ENCODE assay signal across 24 mouse cellular contexts in genomic region chr4:5585205-5585604, GRCm38 (mm10).
DNase-seq lines count a peak whose midpoint lies in the region; ATAC-seq and TF ChIP-seq lines count a peak whose summit lies in the region.
"Had no signal": no experiment of that assay in that cellular context is flagged by ENCODE, and none has a peak within 500 bp of the region (broad histone marks: within the 10 kb centered on the region; RNA-seq: fewer than 3 reads in every experiment).

No protein-coding gene starts in this region.

- H3K27me3 ChIP-seq in embryonic facial prominence, embryonic 11.5 days (ENCODE audit: control insufficient read depth, insufficient read depth, low read length), result no peaks in the 10 kb centered on the region
- H3K27me3 ChIP-seq in embryonic facial prominence, embryonic 10.5 days (replicated peaks; ENCODE audit: low read depth, poor library complexity, severe bottlenecking), result no peaks in the 10 kb centered on the region
- no peaks in the 10 kb centered on the region for H3K27me3 ChIP-seq in embryonic facial prominence, embryonic 14.5 days (replicated peaks; ENCODE audit: control insufficient read depth, insufficient read depth, low read length)
- H3K27me3 ChIP-seq in forebrain, postnatal 0 days (ENCODE audit: insufficient read depth, low read length), result no peaks in the 10 kb centered on the region
- H3K27me3 ChIP-seq: CH12.LX; embryonic facial prominence, embryonic 12.5 days; embryonic facial prominence, embryonic 15.5 days; forebrain, embryonic 13.5 days; forebrain, embryonic 15.5 days; Patski had no signal

- ATAC-seq in embryonic facial prominence, embryonic 11.5 days (replicated peaks; ENCODE audit: insufficient number of reproducible peaks, low FRiP score, low TSS enrichment, low read depth), result no peak
- no peak for ATAC-seq in embryonic facial prominence, embryonic 14.5 days (ENCODE audit: low read depth)
- ATAC-seq in forebrain, postnatal 0 days, result no peak
- ATAC-seq: activated CD4-positive, CD25-positive, alpha-beta regulatory T cell, adult 4 months; CD4-positive, CD25-positive, alpha-beta regulatory T cell, adult 4 months; forebrain, embryonic 13.5 days; forebrain, embryonic 15.5 days had no signal

- no peaks in the 10 kb centered on the region for H3K36me3 ChIP-seq in embryonic facial prominence, embryonic 11.5 days (replicated peaks; ENCODE audit: control insufficient read depth, insufficient read depth, low read depth, low read length)
- H3K36me3 ChIP-seq in embryonic facial prominence, embryonic 10.5 days (replicated peaks), result no peaks in the 10 kb centered on the region
- H3K36me3 ChIP-seq in embryonic facial prominence, embryonic 14.5 days (ENCODE audit: control insufficient read depth, insufficient read depth, low read length), result no peaks in the 10 kb centered on the region
- H3K36me3 ChIP-seq in forebrain, postnatal 0 days (ENCODE audit: insufficient read depth), result no peaks in the 10 kb centered on the region
- H3K36me3 ChIP-seq: embryonic facial prominence, embryonic 12.5 days; embryonic facial prominence, embryonic 15.5 days; forebrain, embryonic 15.5 days; G1E had no signal

- no peak overlapping the region for H3K4me3 ChIP-seq in embryonic facial prominence, embryonic 11.5 days (ENCODE audit: low read depth, low read length)
- no peak overlapping the region for H3K4me3 ChIP-seq in embryonic facial prominence, embryonic 10.5 days
- H3K4me3 ChIP-seq in embryonic facial prominence, embryonic 14.5 days (ENCODE audit: low read depth, low read length), result no peak overlapping the region
- no peak overlapping the region for H3K4me3 ChIP-seq in forebrain, postnatal 0 days (ENCODE audit: low read depth, low read length)
- H3K4me3 ChIP-seq: embryonic facial prominence, embryonic 12.5 days; embryonic facial prominence, embryonic 15.5 days; forebrain, embryonic 13.5 days; forebrain, embryonic 15.5 days had no signal

- H3K9me3 ChIP-seq in embryonic facial prominence, embryonic 11.5 days (replicated peaks; ENCODE audit: control insufficient read depth, low read length), result no peaks in the 10 kb centered on the region
- no peaks in the 10 kb centered on the region for H3K9me3 ChIP-seq in embryonic facial prominence, embryonic 10.5 days
- no peaks in the 10 kb centered on the region for H3K9me3 ChIP-seq in embryonic facial prominence, embryonic 14.5 days (ENCODE audit: control insufficient read depth, low read length)
- no peaks in the 10 kb centered on the region for H3K9me3 ChIP-seq in forebrain, postnatal 0 days (ENCODE audit: low read length)
- H3K9me3 ChIP-seq: embryonic facial prominence, embryonic 12.5 days; embryonic facial prominence, embryonic 15.5 days; forebrain, embryonic 13.5 days; forebrain, embryonic 15.5 days; G1E had no signal

- H3K4me1 ChIP-seq in embryonic facial prominence, embryonic 11.5 days (ENCODE audit: control insufficient read depth, insufficient read depth, low read length), result no peaks in the 10 kb centered on the region
- peaks cover 7% of the 10 kb centered on the region for H3K4me1 ChIP-seq in embryonic facial prominence, embryonic 10.5 days
- peaks cover 3% of the 10 kb centered on the region; the same call in 1 of the 2 replicates for H3K4me1 ChIP-seq in embryonic facial prominence, embryonic 14.5 days (ENCODE audit: control insufficient read depth, insufficient read depth, low read length)
- H3K4me1 ChIP-seq in forebrain, postnatal 0 days (ENCODE audit: insufficient read depth), result no peaks in the 10 kb centered on the region
- H3K4me1 ChIP-seq: forebrain, embryonic 13.5 days; forebrain, embryonic 15.5 days had no signal

- DNase-seq in embryonic facial prominence, embryonic 11.5 days (ENCODE audit: low spot score), result peak; percentile 17
- no peak for DNase-seq in embryonic facial prominence, embryonic 10.5 days (ENCODE audit: low spot score)
- DNase-seq in embryonic facial prominence, embryonic 14.5 days (ENCODE audit: low spot score), result peak; percentile 40
- DNase-seq in forelimb bud, embryonic 11.5 days (ENCODE audit: low read depth, low spot score), result peak; percentile 27
- DNase-seq in forebrain, postnatal 0 days, result no peak
- DNase-seq in spleen, postnatal 14 days (ENCODE audit: low spot score in 2 of 2), result no peak
- DNase-seq: adrenal gland, adult 8-10 months; adrenal gland, postnatal 14 days; adrenal gland, postnatal 36 days; B cell, adult 2 months; cerebellum, adult 11-12 months; cerebellum, adult 2 months; cerebellum, adult 9-10 months; cerebellum, postnatal 10 days; cerebellum, postnatal 25 days had no signal

- WGBS in embryonic facial prominence, embryonic 11.5 days, result 61% methylated on average over 4 of the region's 4 CpGs
- WGBS in embryonic facial prominence, embryonic 10.5 days, result 70% methylated on average over 4 of the region's 4 CpGs
- 50% methylated on average over 4 of the region's 4 CpGs for WGBS in embryonic facial prominence, embryonic 14.5 days
- 88% methylated on average over 4 of the region's 4 CpGs for WGBS in forebrain, postnatal 0 days

- H3K4me2 ChIP-seq in embryonic facial prominence, embryonic 11.5 days (ENCODE audit: low read depth, low read length), result no peak overlapping the region
- H3K4me2 ChIP-seq in embryonic facial prominence, embryonic 14.5 days (ENCODE audit: low read depth, low read length), result no peak overlapping the region
- no peak overlapping the region for H3K4me2 ChIP-seq in forebrain, postnatal 0 days (ENCODE audit: low read depth)
- H3K4me2 ChIP-seq: embryonic facial prominence, embryonic 12.5 days; embryonic facial prominence, embryonic 15.5 days; forebrain, embryonic 13.5 days; forebrain, embryonic 15.5 days had no signal

- no peak overlapping the region for H3K27ac ChIP-seq in embryonic facial prominence, embryonic 11.5 days (replicated peaks; ENCODE audit: low read depth, low read length)
- no peak overlapping the region for H3K27ac ChIP-seq in embryonic facial prominence, embryonic 10.5 days (replicated peaks)
- no peak overlapping the region for H3K27ac ChIP-seq in embryonic facial prominence, embryonic 14.5 days (replicated peaks; ENCODE audit: low read depth, low read length)
- no peak overlapping the region for H3K27ac ChIP-seq in forebrain, postnatal 0 days (ENCODE audit: low read depth, low read length)
- H3K27ac ChIP-seq: embryonic facial prominence, embryonic 12.5 days; embryonic facial prominence, embryonic 15.5 days; forebrain, embryonic 13.5 days; forebrain, embryonic 15.5 days had no signal

- no peak for TF ChIP-seq CTCF in forebrain, postnatal 0 days (IDR thresholded peaks at IDR 0.05; ENCODE audit: low read depth)

- H3K9ac ChIP-seq in embryonic facial prominence, embryonic 11.5 days (replicated peaks; ENCODE audit: low read length), result no peak overlapping the region
- no peak overlapping the region for H3K9ac ChIP-seq in embryonic facial prominence, embryonic 14.5 days (ENCODE audit: low read depth, low read length)
- H3K9ac ChIP-seq in forebrain, postnatal 0 days, result no peak overlapping the region
- H3K9ac ChIP-seq: embryonic facial prominence, embryonic 12.5 days; embryonic facial prominence, embryonic 15.5 days; forebrain, embryonic 13.5 days; forebrain, embryonic 15.5 days had no signal

Comparison
In these comparisons a context has a peak if more than half of its experiments do, and no peak if none do; other contexts are left out.
1. DNase-seq: peak in embryonic facial prominence, embryonic 11.5 days (single experiment), embryonic facial prominence, embryonic 14.5 days (single experiment) and forelimb bud, embryonic 11.5 days (single experiment); none in embryonic facial prominence, embryonic 10.5 days (single experiment), forebrain, postnatal 0 days (single experiment) and spleen, postnatal 14 days (0 of 2).